Mouse (Mus musculus) heart, adult 2 months (tissue): ENCODE data around the gene Slc25a25. TPM values are rescaled to one million over a fixed set of nuclear protein-coding genes. Genes with fewer than 3 reads are reported as not detected.

Experiments
- DNase-seq, 2 experiments: peaks; one replicate each; pipeline ENCODE4 v3.0.0; 2021
- H3K27ac ChIP-seq: fragments of 200-600 bp; 2 replicates; pipeline ENCODE4 v1.8.1; 2022
- H3K27me3 ChIP-seq: fragments of 200-500 bp; 2 replicates; pipeline ENCODE4 v1.6.1; 2012; ENCODE audit warnings: mild to moderate bottlenecking, low read length, inconsistent platforms, mixed read lengths; ENCODE audit not compliant: control insufficient read depth, insufficient read depth
- H3K36me3 ChIP-seq: fragments of 200-500 bp; 2 replicates; pipeline ENCODE4 v1.6.1; 2012; ENCODE audit warnings: low read length, inconsistent platforms; ENCODE audit not compliant: control insufficient read depth, insufficient read depth
- H3K4me1 ChIP-seq: fragments of 200-500 bp; 2 replicates; pipeline ENCODE4 v1.6.1; 2011; ENCODE audit warnings: low read length; ENCODE audit not compliant: control insufficient read depth, insufficient read depth
- H3K4me3 ChIP-seq: fragments of 200-600 bp; 2 replicates; pipeline ENCODE4 v1.8.1; 2022
- H3K79me2 ChIP-seq: fragments of 200-500 bp; replicated peaks from 2 replicates; pipeline ENCODE4 v1.6.1; 2012; ENCODE audit warnings: mild to moderate bottlenecking, inconsistent platforms, low read length, moderate library complexity, mixed read lengths; ENCODE audit not compliant: control insufficient read depth, insufficient read depth
- H3K9ac ChIP-seq: fragments of 200-500 bp; 2 replicates; pipeline ENCODE4 v1.6.1; 2012; ENCODE audit warnings: low read depth, mild to moderate bottlenecking, control low read depth, inconsistent platforms, low read length, mixed read lengths
- CTCF ChIP-seq: fragments of 200-600 bp; IDR thresholded peaks from 2 replicates; pipeline ENCODE4 v1.8.1; 2022; ENCODE audit warnings: antibody characterized with exemption, mild to moderate bottlenecking, moderate library complexity
- EP300 ChIP-seq: fragments of 200-500 bp; IDR thresholded peaks from 2 replicates; pipeline ENCODE4 v1.6.1; 2011; ENCODE audit warnings: low read depth, low read length, control low read depth; ENCODE audit not compliant: insufficient read depth
- POLR2A ChIP-seq: fragments of 200-500 bp; IDR thresholded peaks from 2 replicates; pipeline ENCODE4 v1.6.1; 2011; ENCODE audit warnings: mild to moderate bottlenecking, low read depth, low read length, control low read depth; ENCODE audit not compliant: insufficient read depth
- WGBS: fragments of 180-500 bp; shearing (Covaris S2); methylation state at CpG from one replicate; pipeline ENCODE4 v1.1.7; 2018; 5-methylcytosine and 5-hydroxymethylcytosine counted together
- intact Hi-C: fragments of 180-260 bp; cut with DNase I; formaldehyde crosslinking; loops from one replicate; pipeline ENCODE4 v1.15.1; 2025
- polyA plus RNA-seq: library from polyadenylated mRNA; depleted of rRNA; stranded (reverse); fragments of >200 nt; gene quantifications from 2 replicates; pipeline ENCODE4 v1.2.3, GENCODE M21; 2012
- total RNA-seq, 2 experiments: library from RNA; stranded (reverse); gene quantifications; 2 replicates each; pipeline ENCODE4 v1.2.3; 2021

The Slc25a25 gene
- total and polyA plus RNA-seq, 3 experiments: 5.7 to 10.1 (median 8.5) TPM

GRCm38 (mm10) chr2:32420066-32420608 lies 31.1 kb downstream of the Slc25a25 start:
- Histone ChIP-seq H3K27ac (peak overlapping the region; percentile 46), H3K27me3 (no peaks in the 10 kb centered on the region), H3K36me3 (peaks cover 7% of the 10 kb centered on the region; the same call in 1 of the 2 replicates), H3K4me3 (no peak overlapping the region), H3K9ac (no peak overlapping the region), H3K79me2 (no peaks in the 10 kb centered on the region), H3K4me1 (peaks cover 20% of the 10 kb centered on the region)
- intact Hi-C loops: loop anchor here (5.0 kb wide), 1 partner anchor 67 kb away; no protein-coding TSS in a partner anchor
- TF ChIP-seq EP300 (no peak), POLR2A (no peak), CTCF (no peak)
- 88% methylated on average over 12 of the region's 12 CpGs for WGBS
- no peak for DNase-seq

- Histone ChIP-seq H3K27ac (peak overlapping the region; percentile 46), H3K4me3 (no peak overlapping the region), H3K4me1 (peaks cover 19% of the 10 kb centered on the region), H3K27me3 (no peaks in the 10 kb centered on the region), H3K36me3 (peaks cover 7% of the 10 kb centered on the region; the same call in 1 of the 2 replicates), H3K79me2 (no peaks in the 10 kb centered on the region), H3K9ac (no peak overlapping the region)
- WGBS: 56% methylated on average over 3 of the region's 3 CpGs
- DNase-seq: peak; percentile 76 to 86
- intact Hi-C loops: no loop called here
- TF ChIP-seq POLR2A: no peak
- peak; percentile 93 for TF ChIP-seq EP300
Observed at GRCm38 (mm10) chr2:32419359-32419758, 31.9 kb downstream of the Slc25a25 start.

GRCm38 (mm10) chr2:32418430-32419151 lies 32.7 kb downstream of the Slc25a25 start:
- H3K9ac ChIP-seq: no peak overlapping the region
- no peak overlapping the region for H3K27ac ChIP-seq
- TF ChIP-seq POLR2A: no peak
- 79% methylated on average over 12 of the region's 12 CpGs for whole genome bisulfite sequencing
- no peaks in the 10 kb centered on the region for H3K79me2 ChIP-seq
- H3K4me1 ChIP-seq: peaks cover 16% of the 10 kb centered on the region
- DNase-seq: no peak
- intact Hi-C loops: no loop called here
- H3K36me3 ChIP-seq: peaks cover 7% of the 10 kb centered on the region; the same call in 1 of the 2 replicates
- H3K4me3 ChIP-seq: no peak overlapping the region
- H3K27me3 ChIP-seq: no peaks in the 10 kb centered on the region

- Histone ChIP-seq H3K27ac (no peak overlapping the region), H3K4me3 (no peak overlapping the region), H3K4me1 (peaks cover 9% of the 10 kb centered on the region), H3K9ac (no peak overlapping the region), H3K27me3 (no peaks in the 10 kb centered on the region), H3K36me3 (peaks cover 3% of the 10 kb centered on the region; the same call in 1 of the 2 replicates), H3K79me2 (no peaks in the 10 kb centered on the region)
- WGBS: 92% methylated on average over 8 of the region's 8 CpGs
- TF ChIP-seq CTCF (no peak), EP300 (no peak), POLR2A (no peak)
- DNase-seq: no peak
- intact Hi-C loops: no loop called here
Observed at GRCm38 (mm10) chr2:32417486-32417885, 33.8 kb downstream of the Slc25a25 start.

- no peak for DNase-seq
- Histone ChIP-seq H3K36me3 (peaks cover 3% of the 10 kb centered on the region; the same call in 1 of the 2 replicates), H3K9ac (no peak overlapping the region), H3K27me3 (no peaks in the 10 kb centered on the region), H3K79me2 (no peaks in the 10 kb centered on the region), H3K4me3 (no peak overlapping the region), H3K27ac (no peak overlapping the region), H3K4me1 (peaks cover 4% of the 10 kb centered on the region)
- 64% methylated on average over 2 of the region's 2 CpGs for WGBS
- TF ChIP-seq CTCF (no peak), EP300 (no peak), POLR2A (no peak)
- intact Hi-C loops: no loop called here
Observed at GRCm38 (mm10) chr2:32416556-32416955, 34.7 kb downstream of the Slc25a25 start.

GRCm38 (mm10) chr2:32415801-32416200 lies 35.4 kb downstream of the Slc25a25 start:
- WGBS: 92% methylated on average over 12 of the region's 12 CpGs
- Histone ChIP-seq H3K36me3 (peaks cover 3% of the 10 kb centered on the region; the same call in 1 of the 2 replicates), H3K79me2 (no peaks in the 10 kb centered on the region), H3K4me3 (no peak overlapping the region), H3K9ac (no peak overlapping the region), H3K27me3 (no peaks in the 10 kb centered on the region), H3K27ac (no peak overlapping the region), H3K4me1 (peaks cover 4% of the 10 kb centered on the region)
- TF ChIP-seq POLR2A: no peak
- TF ChIP-seq CTCF: no peak
- no peak for TF ChIP-seq EP300
- intact Hi-C loops: no loop called here
- DNase-seq: no peak
